Mouse (Mus musculus) thymus, postnatal 0 days (tissue): ENCODE measurements around the gene Ptch2. TPM values are rescaled to one million over a fixed set of nuclear protein-coding genes. Genes with fewer than 3 reads are reported as not detected.

Source experiments
- DNase-seq: peaks from one replicate; pipeline ENCODE4 v3.0.0-alpha.2; 2015; ENCODE audit warnings: low spot score
- polyA plus RNA-seq: library from polyadenylated mRNA; unstranded; fragments of >200 nt; fragmentation: Nextera tagmentation; extraction: Ambion mirVana; gene quantifications from 2 replicates; pipeline ENCODE4 v1.2.1, GENCODE M21; 2015

Gene Ptch2
- polyA plus RNA-seq, 1 experiment from 2014 or later, result 0.44 TPM

GRCm38 (mm10) chr4:117126675-117127290 is 30.9 kb downstream of the Ptch2 start, which contains the start of gene Tctex1d4:
Gene Tctex1d4, plus strand, starts transcription at chr4:117126794.
- no peak for DNase-seq

GRCm38 (mm10) chr4:117127991-117128686 is 32.3 kb downstream of the Ptch2 start:
- DNase-seq, result no peak

- DNase-seq, result no peak
Measured at GRCm38 (mm10) chr4:117130790-117131189, 34.9 kb downstream of the Ptch2 start.

GRCm38 (mm10) chr4:117131198-117131597 is 35.3 kb downstream of the Ptch2 start:
- DNase-seq, result no peak

- DNase-seq, result no peak
Measured at GRCm38 (mm10) chr4:117131890-117132793, 36.3 kb downstream of the Ptch2 start.

- no peak for DNase-seq
Measured at GRCm38 (mm10) chr4:117132794-117133143, 36.9 kb downstream of the Ptch2 start.

GRCm38 (mm10) chr4:117133366-117133796 is 37.5 kb downstream of the Ptch2 start:
- DNase-seq, result no peak

GRCm38 (mm10) chr4:117133817-117134600 is 38.1 kb downstream of the Ptch2 start, which contains the start of gene Plk3:
Gene Plk3, minus strand, starts transcription at chr4:117133963.
- DNase-seq, result peak; percentile 96

GRCm38 (mm10) chr4:117134601-117134995 is 38.7 kb downstream of the Ptch2 start:
- DNase-seq, result no peak

GRCm38 (mm10) chr4:117136034-117136433 is 40.2 kb downstream of the Ptch2 start:
- DNase-seq, result no peak

- peak; percentile 20 for DNase-seq
Measured at GRCm38 (mm10) chr4:117138295-117139216, 42.7 kb downstream of the Ptch2 start.

GRCm38 (mm10) chr4:117139217-117139612 is 43.3 kb downstream of the Ptch2 start:
- DNase-seq, result peak; percentile 75

- no peak for DNase-seq
Measured at GRCm38 (mm10) chr4:117140613-117141012, 44.7 kb downstream of the Ptch2 start.

- no peak for DNase-seq
Measured at GRCm38 (mm10) chr4:117143023-117143422, 47.1 kb downstream of the Ptch2 start.

- DNase-seq, result no peak
Measured at GRCm38 (mm10) chr4:117145248-117145647, 49.4 kb downstream of the Ptch2 start.

GRCm38 (mm10) chr4:117146176-117146575 is 50.3 kb downstream of the Ptch2 start:
- peak; percentile 93 for DNase-seq

GRCm38 (mm10) chr4:117148047-117148713 is 52.3 kb downstream of the Ptch2 start:
- DNase-seq, result no peak

GRCm38 (mm10) chr4:117148815-117149214 is 52.9 kb downstream of the Ptch2 start:
- DNase-seq, result no peak
